Mouse (Mus musculus) heart, adult 2 months (tissue): ENCODE results near the gene Olfr195.

Experiments
- CTCF ChIP-seq: fragments of 200-600 bp; IDR thresholded peaks from 2 replicates; pipeline ENCODE4 v1.8.1; 2022; ENCODE audit warnings: antibody characterized with exemption, mild to moderate bottlenecking, moderate library complexity
- POLR2A ChIP-seq: fragments of 200-500 bp; IDR thresholded peaks from 2 replicates; pipeline ENCODE4 v1.6.1; 2011; ENCODE audit warnings: mild to moderate bottlenecking, low read depth, low read length, control low read depth; ENCODE audit not compliant: insufficient read depth

GRCm38 (mm10) chr16:59105312-59105711, 41.5 kb upstream of the Olfr195 start:
- TF ChIP-seq POLR2A (no peak), CTCF (no peak)
